Mouse (Mus musculus): ENCODE measurements around the gene Cyp2c67.
"Not testable (repeated sequence)": the region's sequence is repeated elsewhere in the genome, so short reads cannot be mapped to it uniquely, and the experiment has no call there.

The Cyp2c67 gene

GRCm38 (mm10) chr19:39648938-39649337 is at the start of gene Cyp2c67:
Cyp2c67 (minus strand) TSS chr19:39649051.
- no peak for DNase-seq

GRCm38 (mm10) chr19:39665650-39666049 is 16.8 kb upstream of the Cyp2c67 start:
- DNase-seq, result not testable (repeated sequence)

DNA sequence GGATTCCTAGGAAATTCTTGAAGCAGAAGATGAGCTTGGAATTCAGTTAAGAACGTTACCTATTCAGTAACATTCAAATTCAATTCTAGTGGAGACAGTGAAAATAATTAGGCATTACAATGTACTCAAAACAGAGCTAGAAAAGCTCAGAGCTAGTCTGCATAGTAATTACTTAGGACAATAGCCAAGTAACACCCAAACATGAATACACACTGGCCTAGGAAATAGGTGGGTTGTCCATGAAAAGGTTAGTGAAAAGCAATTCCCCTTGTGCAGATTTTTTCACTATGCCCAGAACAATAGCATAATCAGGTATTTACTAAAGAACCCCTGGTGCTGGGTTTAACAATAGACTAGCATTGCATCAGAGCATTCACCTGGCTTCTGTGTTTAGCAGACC is 3.5 kb upstream of the Cyp2c67 start:
- DNase-seq, result no peak

DNA sequence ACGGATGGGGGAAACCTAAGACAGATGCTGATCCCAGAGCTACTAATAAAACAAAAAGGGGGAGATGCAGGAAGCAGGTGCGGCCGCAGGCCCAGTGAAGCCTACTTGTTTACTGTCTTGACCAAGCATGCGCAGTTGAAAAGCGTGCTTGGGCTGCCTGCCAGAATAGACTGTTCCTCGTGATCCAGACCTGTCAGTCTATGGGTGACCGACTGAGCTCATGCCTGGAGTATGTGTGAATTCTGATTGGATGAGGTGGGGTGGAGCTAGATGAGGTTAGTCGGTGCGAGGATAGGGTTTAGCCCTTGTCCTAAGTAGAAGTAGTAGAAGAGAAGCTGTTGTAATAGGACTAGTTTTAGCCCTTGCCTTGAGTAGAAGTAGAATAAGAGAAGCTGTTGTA is 1.3 kb downstream of the Cyp2c67 start:
- peak; percentile 76 for DNase-seq

- not testable (repeated sequence) for DNase-seq
These were observed 4.3 kb downstream of the Cyp2c67 start for GRCm38 (mm10) chr19:39644551-39644950.
